Mouse (Mus musculus) spleen, postnatal 14 days (tissue): Measurements from ENCODE around the gene Commd7.

ENCODE experiments used
- DNase-seq, 2 experiments: peaks; one replicate each; pipeline ENCODE4 v3.0.0; 2021 to 2022; ENCODE audit warnings: low spot score in 2 of 2

The Commd7 gene

GRCm38 (mm10) chr2:153586515-153587174 lies 45.9 kb downstream of the Commd7 start:
- peak; percentile 64 to 80 for DNase-seq

DNA sequence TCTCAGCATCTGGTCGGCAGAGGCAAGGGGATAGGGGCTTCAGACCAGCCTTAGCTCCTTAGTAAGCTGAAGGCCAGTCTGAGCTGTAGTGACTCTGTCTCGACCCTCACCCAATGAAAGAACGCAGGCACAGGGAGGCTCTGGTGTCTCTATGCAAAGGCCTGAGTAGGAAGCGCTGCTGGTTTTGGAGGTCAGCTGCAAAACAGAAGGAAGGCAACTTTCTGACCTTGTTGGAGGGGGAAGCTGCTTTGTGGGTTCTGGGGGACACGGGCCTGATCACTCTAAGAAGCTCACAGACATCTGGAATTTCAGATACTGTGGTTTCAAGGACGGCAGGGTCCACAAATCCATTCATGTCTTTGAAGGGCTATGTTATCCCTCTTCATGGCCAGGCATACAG lies 46.6 kb downstream of the Commd7 start:
- DNase-seq = no peak

DNA sequence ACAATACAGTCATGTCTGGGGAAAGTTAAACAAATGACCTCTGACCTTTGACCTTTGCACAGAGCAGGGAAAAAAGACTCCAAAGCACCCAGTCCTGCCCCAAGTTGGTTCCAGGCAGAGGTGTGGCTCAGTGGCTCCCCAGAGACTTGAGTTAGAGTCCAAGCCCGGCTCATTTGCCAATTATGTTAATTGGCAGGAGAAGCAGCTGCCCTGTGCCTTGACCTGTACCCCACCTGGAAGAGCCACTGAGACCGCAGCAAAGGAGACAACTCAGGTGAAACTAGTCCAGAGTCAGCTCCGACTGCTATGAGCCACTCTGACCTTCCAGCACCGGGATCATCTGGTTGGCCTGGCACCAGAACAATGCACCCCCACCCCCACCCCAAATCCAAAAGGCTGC lies 48.2 kb downstream of the Commd7 start:
- no peak for DNase-seq

- DNase-seq = no peak
These were observed 48.9 kb downstream of the Commd7 start for GRCm38 (mm10) chr2:153583641-153584049.

- no peak for DNase-seq
These were observed 49.5 kb downstream of the Commd7 start for GRCm38 (mm10) chr2:153582876-153583585.

DNA sequence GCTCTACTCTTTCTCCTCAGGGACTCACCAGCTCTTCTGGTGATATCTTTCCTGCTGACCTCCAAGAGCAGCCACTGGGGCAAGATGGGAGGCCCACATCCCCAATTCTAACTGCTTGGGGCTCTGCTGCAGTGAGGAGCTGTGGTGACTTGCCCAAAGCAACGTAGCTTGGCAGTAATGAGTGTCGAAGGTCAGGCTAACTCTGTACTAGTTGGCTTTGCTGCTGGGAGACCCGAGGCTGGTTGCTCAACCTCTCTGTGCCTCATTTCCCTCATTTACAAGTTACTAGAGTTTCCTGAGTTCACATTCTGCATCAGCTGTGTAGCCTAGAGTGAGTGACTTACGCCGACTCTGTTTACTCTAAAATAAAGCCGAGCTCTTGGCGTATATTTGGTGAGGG lies 51.2 kb downstream of the Commd7 start:
- DNase-seq = no peak

GRCm38 (mm10) chr2:153580458-153580985 lies 52.1 kb downstream of the Commd7 start:
- no peak for DNase-seq

- no peak for DNase-seq
These were observed 52.5 kb downstream of the Commd7 start for GRCm38 (mm10) chr2:153580042-153580441.

DNA sequence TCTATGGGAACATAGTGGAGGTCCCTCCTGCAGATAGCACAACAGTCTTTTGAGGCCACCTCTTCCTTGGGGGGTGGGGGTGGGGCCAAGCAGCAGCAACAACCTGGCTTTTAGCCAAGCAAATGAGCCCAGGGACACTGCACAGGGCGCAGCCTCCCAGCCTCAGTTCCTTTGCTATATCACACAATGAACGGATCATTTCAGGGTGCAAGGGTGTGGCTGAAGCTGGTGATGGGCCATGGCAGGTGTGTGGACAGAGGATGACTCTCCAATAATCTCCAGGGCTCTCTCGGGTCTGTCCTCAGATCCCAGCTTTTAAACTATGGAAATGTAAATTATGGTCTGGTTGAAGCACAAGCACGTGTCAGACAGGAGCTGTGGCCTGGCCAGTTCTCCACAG lies 55.5 kb downstream of the Commd7 start:
- no peak for DNase-seq

- no peak for DNase-seq
These were observed 56.4 kb downstream of the Commd7 start for GRCm38 (mm10) chr2:153576150-153576549.

GRCm38 (mm10) chr2:153575554-153575953 lies 57.0 kb downstream of the Commd7 start:
- no peak for DNase-seq

DNA sequence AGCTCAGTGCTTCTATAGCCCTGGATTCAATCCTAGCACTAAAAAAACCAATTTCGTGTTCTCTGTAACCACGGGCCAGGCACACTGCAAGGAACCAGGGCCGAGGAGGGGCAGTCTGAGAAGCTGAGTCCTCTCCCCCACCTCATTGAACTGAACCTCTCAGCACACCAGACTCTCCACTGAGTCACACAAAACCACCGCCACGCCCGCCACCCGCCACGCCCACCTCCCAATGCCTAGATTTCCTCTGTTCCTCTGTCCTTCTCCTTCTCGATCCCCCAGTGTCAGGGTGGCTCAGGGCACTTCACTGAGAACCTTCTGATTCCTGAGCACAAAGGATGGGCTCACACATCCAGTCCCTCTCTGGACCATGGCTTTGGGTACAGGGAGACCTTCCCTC lies 59.5 kb downstream of the Commd7 start:
- no peak for DNase-seq

- DNase-seq = no peak
These were observed 64.0 kb downstream of the Commd7 start for GRCm38 (mm10) chr2:153568541-153568940.

- no peak for DNase-seq
These were observed 64.6 kb downstream of the Commd7 start for GRCm38 (mm10) chr2:153568013-153568412.
